Mouse (Mus musculus): Measurements from ENCODE around the gene Vmn2r42. TPM values are rescaled to one million over a fixed set of nuclear protein-coding genes. Genes with fewer than 3 reads are reported as not detected.
"Not testable (repeated sequence)": the region's sequence is repeated elsewhere in the genome, so short reads cannot be mapped to it uniquely, and the experiment has no call there.

Gene Vmn2r42
- not detected in 2 replicates for total RNA-seq (2014; rRNA removed)
- not detected in 2 replicates for polyA plus RNA-seq (2012; rRNA removed)

DNA sequence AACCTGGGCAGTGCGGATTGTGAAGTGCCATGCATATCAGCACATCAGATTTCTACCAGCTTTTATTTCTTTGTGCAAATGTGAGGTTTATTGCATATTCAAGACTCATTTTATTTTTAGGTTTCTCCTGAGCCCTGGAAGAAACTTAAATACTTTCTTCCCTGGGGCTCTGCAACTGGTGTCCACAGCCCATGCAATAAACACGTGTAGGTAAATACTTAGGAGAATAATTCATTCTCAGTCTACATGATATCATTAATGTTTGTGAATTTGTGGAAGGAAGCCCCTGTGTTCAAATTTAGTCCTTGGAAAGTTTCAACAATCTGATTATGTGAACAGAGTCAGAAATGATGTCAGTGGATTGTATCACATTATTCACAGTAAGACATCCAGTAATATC is at the start of gene Vmn2r42:
Gene Vmn2r42 (minus strand): TSS at position 101 of the 400 bp plus-strand sequence.
- H3K79me2 ChIP-seq (ENCODE audit: control insufficient read depth, insufficient read depth, low read length); H3K4me1 ChIP-seq (ENCODE audit: control insufficient read depth, insufficient read depth, low read length); H3K4me3 ChIP-seq (ENCODE audit: insufficient read depth, low read depth, low read length); H3K36me3 ChIP-seq (ENCODE audit: control insufficient read depth, insufficient read depth, low read length); H3K27me3 ChIP-seq (ENCODE audit: control insufficient read depth, insufficient read depth, low read length); DNase-seq (ENCODE audit: extremely low read depth, low read depth, low spot score); H3K9ac ChIP-seq (ENCODE audit: low read depth, low read length); H3K27ac ChIP-seq (replicated peaks; ENCODE audit: insufficient read depth, low read depth, low read length): not testable (repeated sequence)
- whole genome bisulfite sequencing, result no CpG with 5 or more reads among the region's 2 CpGs

DNA sequence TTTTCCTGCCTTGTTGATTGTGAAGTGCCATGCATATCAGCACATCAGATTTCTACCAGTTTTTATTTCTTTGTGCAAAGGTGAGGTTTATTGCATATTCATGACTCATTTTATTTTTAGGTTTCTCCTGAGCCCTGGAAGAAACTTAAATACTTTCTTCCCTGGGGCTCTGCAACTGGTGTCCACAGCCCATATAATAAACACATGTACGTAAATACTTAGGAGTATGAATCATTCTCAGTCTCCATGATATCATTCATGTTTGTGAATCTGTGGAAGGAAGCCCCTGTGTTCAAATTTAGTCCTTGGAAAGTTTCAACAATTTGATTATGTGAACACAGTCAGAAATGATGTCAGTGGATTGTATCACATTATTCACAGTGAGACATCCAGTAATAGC is 38.6 kb downstream of the Vmn2r42 start, which contains the start of gene Vmn2r41:
Gene Vmn2r41 (minus strand): TSS at position 101 of the 400 bp plus-strand sequence.
- DNase-seq (ENCODE audit: extremely low read depth, low read depth, low spot score); H3K4me1 ChIP-seq (ENCODE audit: control insufficient read depth, insufficient read depth, low read length); H3K4me3 ChIP-seq (ENCODE audit: insufficient read depth, low read depth, low read length); H3K79me2 ChIP-seq (ENCODE audit: control insufficient read depth, insufficient read depth, low read length); H3K9ac ChIP-seq (ENCODE audit: low read depth, low read length); H3K27me3 ChIP-seq (ENCODE audit: control insufficient read depth, insufficient read depth, low read length); H3K36me3 ChIP-seq (ENCODE audit: control insufficient read depth, insufficient read depth, low read length); H3K27ac ChIP-seq (replicated peaks; ENCODE audit: insufficient read depth, low read depth, low read length): not testable (repeated sequence)
- WGBS, result no CpG with 5 or more reads among the region's 1 CpGs

Other genes with a start within 250 kb of the Vmn2r42 start
- not detected in 2 replicates for gene Vmn2r41, start 38.7 kb downstream of the Vmn2r42 start, total RNA-seq (2014; rRNA removed)
- not detected in 2 replicates for gene Vmn2r41, start 38.7 kb downstream of the Vmn2r42 start, polyA plus RNA-seq (2012; rRNA removed)
- not detected in 2 replicates for gene Vmn2r43, start 60.3 kb upstream of the Vmn2r42 start, total RNA-seq (2014; rRNA removed)
- not detected in 2 replicates for gene Vmn2r43, start 60.3 kb upstream of the Vmn2r42 start, polyA plus RNA-seq (2012; rRNA removed)
- gene Vmn2r44, start 183.0 kb upstream of the Vmn2r42 start, total RNA-seq (2014; rRNA removed), result not detected in 2 replicates
- not detected in 2 replicates for gene Vmn2r44, start 183.0 kb upstream of the Vmn2r42 start, polyA plus RNA-seq (2012; rRNA removed)

Measured in liver, adult 2 months (tissue).